Mouse (Mus musculus) midbrain, embryonic 13.5 days (tissue): ENCODE results near the gene Pwp2. TPM values are rescaled to one million over a fixed set of nuclear protein-coding genes. Genes with fewer than 3 reads are reported as not detected.
A peak's percentile ranks its signal among the peaks of the same experiment; 100 is the strongest.
"Not testable (repeated sequence)": the region's sequence is repeated elsewhere in the genome, so short reads cannot be mapped to it uniquely, and the experiment has no call there.

Experiments used
- ATAC-seq: fragments of 200-750 bp; cut with Nextera tagmentation; 2 replicates; pipeline ENCODE4 v1.8.0; 2017; ENCODE audit warnings: mild to moderate bottlenecking, moderate TSS enrichment, moderate library complexity
- H3K27ac ChIP-seq: fragments of 300-500 bp; sonication (generic); 2 replicates; pipeline ENCODE4 v1.5.1; 2015; ENCODE audit warnings: inconsistent platforms, mild to moderate bottlenecking, moderate library complexity
- H3K27me3 ChIP-seq: fragments of 300-500 bp; sonication (generic); 2 replicates; pipeline ENCODE4 v1.6.1; 2015; ENCODE audit warnings: mild to moderate bottlenecking, inconsistent platforms
- H3K36me3 ChIP-seq: fragments of 300-500 bp; sonication (generic); 2 replicates; pipeline ENCODE4 v1.6.1; 2015; ENCODE audit warnings: mild to moderate bottlenecking, inconsistent platforms
- H3K4me1 ChIP-seq: fragments of 300-500 bp; sonication (generic); replicated peaks from 2 replicates; pipeline ENCODE4 v1.6.1; 2015; ENCODE audit warnings: inconsistent platforms
- H3K4me2 ChIP-seq: fragments of 300-500 bp; sonication (generic); replicated peaks from 2 replicates; pipeline ENCODE4 v1.6.1; 2015; ENCODE audit warnings: moderate library complexity, mild to moderate bottlenecking, inconsistent platforms
- H3K4me3 ChIP-seq: fragments of 300-500 bp; sonication (generic); replicated peaks from 2 replicates; pipeline ENCODE4 v1.5.1; 2015; ENCODE audit warnings: mild to moderate bottlenecking, inconsistent platforms
- H3K9ac ChIP-seq: fragments of 300-500 bp; sonication (generic); replicated peaks from 2 replicates; pipeline ENCODE4 v1.6.1; 2015; ENCODE audit warnings: mild to moderate bottlenecking, inconsistent platforms
- H3K9me3 ChIP-seq: fragments of 300-500 bp; sonication (generic); 2 replicates; pipeline ENCODE4 v1.6.1; 2016; ENCODE audit warnings: mild to moderate bottlenecking, inconsistent platforms
- WGBS: fragments of 180-500 bp; shearing (Covaris S2); methylation state at CpG from one replicate; pipeline ENCODE4 v1.1.7; 2015; 5-methylcytosine and 5-hydroxymethylcytosine counted together
- polyA plus RNA-seq: library from polyadenylated mRNA; unstranded; fragments of >200 nt; fragmentation: Nextera tagmentation; extraction: Ambion mirVana; gene quantifications from 2 replicates; pipeline ENCODE4 v1.2.1, GENCODE M21; 2015

The Pwp2 gene
- polyA plus RNA-seq, 1 experiment from 2014 or later: 18.1 TPM

DNA sequence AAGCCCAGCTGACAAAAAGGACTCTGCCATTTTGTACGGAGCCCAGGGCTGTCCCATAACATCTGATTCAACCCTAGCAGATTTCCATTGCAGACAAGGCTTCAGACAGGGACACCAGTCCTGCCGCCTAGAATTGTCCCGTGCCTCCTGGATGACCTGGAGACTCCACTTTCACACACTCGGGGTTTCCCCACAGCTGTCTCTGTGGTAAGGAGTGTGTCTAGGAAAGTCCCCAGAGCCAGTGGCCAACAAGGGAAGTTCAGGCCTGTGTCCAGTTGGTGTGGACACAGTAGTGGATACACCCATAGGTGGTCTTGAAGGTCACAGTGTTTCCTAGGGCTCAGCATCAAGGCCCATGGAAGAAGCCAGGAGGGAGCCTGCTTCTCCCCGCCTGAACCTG is 49.0 kb downstream of the Pwp2 start:
- Histone ChIP-seq H3K27me3 (no peaks in the 10 kb centered on the region), H3K27ac (no peak overlapping the region), H3K36me3 (no peaks in the 10 kb centered on the region), H3K4me1 (peaks cover 12% of the 10 kb centered on the region), H3K9me3 (no peaks in the 10 kb centered on the region), H3K4me2 (no peak overlapping the region), H3K4me3 (no peak overlapping the region), H3K9ac (no peak overlapping the region)
- 86% methylated on average over 5 of the region's 5 CpGs for WGBS
- ATAC-seq: no peak

DNA sequence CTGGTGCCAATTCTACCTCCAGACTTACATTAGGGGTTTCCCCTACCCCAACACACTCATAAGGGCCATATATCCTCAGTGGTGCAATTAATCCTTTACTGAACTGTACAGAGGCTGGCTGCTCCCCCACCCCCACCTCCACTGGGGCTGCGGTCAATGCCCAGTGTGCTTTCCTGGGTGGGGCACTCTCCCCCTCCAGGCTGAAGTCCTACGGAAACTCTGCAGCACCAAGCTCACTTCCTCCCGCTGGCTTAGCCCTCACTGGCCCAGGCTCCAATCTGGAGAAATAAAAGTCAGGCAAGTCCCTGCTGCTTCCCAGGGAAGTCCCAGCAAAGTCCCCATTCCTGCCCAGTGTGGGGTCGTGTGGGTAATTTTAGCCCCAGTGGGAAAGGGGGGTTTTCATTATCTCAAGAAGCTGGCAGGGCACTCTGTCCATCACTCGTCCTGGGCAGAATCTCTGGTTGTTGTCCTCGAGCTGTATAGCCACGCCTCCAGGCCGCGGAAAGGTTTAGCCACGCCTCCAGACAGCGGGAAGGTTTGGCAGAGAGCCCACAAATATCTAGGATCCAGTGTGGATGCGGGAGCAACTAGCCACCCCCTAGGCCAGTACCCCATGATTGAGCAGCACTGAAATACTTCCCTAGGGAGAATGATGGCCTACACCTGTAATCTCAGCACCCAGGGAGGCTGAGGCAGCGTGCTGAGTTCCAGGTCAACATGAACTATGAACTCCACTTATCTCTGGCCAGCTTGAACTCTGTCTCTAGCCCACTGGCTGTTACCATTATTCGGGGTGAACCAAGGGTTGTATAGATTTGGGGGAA is 49.8 kb downstream of the Pwp2 start:
- peak; percentile 63 for ATAC-seq

DNA sequence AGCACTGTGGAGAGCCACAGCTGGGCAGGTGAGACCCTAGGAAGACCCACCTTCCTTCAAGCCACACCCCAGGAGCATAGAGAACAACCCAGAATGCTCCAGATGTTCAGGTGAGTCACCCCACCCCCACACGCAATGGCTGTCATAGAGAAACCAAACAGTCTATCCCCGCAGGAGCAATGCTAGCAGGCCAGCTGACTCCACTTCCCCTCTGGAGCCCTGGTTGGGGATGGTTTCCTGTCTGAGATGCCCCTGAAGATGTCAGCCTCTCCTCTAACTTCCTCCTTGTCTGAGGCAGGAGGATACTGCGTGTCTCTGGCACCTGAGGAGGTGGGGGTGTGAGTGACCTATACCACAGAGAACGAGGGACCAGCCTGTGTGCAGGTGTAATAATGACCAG is 50.5 kb downstream of the Pwp2 start:
- no peaks in the 10 kb centered on the region for H3K36me3 ChIP-seq
- 77% methylated on average over 4 of the region's 4 CpGs for WGBS
- H3K9ac ChIP-seq: 0 out of 2 replicates have a peak overlapping the region, but pooled peaks have one; percentile 10
- no peaks in the 10 kb centered on the region for H3K9me3 ChIP-seq
- H3K27me3 ChIP-seq: no peaks in the 10 kb centered on the region
- ATAC-seq: no peak
- H3K27ac ChIP-seq: no peak overlapping the region
- no peak overlapping the region for H3K4me2 ChIP-seq
- no peak overlapping the region for H3K4me3 ChIP-seq
- H3K4me1 ChIP-seq: peaks cover 12% of the 10 kb centered on the region

More for the DNA sequence above, 49.8 kb downstream of the Pwp2 start:
- Histone ChIP-seq H3K9me3 (no peaks in the 10 kb centered on the region), H3K4me3 (no peak overlapping the region), H3K9ac (no peak overlapping the region), H3K4me1 (peaks cover 12% of the 10 kb centered on the region), H3K4me2 (peak overlapping the region; percentile 37), H3K27me3 (no peaks in the 10 kb centered on the region), H3K36me3 (no peaks in the 10 kb centered on the region), H3K27ac (no peak overlapping the region)
- WGBS: 15% methylated on average over 14 of the region's 14 CpGs

DNA sequence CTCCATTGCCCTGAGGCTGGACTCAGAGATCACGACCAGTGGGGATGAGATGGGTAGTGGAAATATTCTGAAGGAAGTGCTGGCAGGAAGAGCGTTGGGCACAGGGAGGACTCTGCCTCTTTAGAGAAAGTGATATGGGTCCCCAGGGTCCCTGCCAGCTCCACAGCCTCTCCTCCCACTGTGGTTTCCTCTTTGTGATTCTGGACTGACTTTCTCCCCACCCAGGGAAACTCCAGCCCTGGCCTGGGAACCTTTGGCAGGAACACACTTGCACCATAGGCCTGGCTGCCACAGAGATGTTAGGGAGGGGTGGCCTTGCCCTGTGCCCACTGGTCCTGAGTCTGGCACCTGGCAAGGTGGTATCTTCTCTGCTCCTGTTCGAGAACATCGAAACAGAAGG is 55.0 kb downstream of the Pwp2 start:
- Histone ChIP-seq H3K27me3 (no peaks in the 10 kb centered on the region), H3K9ac (no peak overlapping the region), H3K36me3 (no peaks in the 10 kb centered on the region), H3K9me3 (no peaks in the 10 kb centered on the region), H3K4me2 (no peak overlapping the region), H3K4me3 (no peak overlapping the region), H3K27ac (no peak overlapping the region), H3K4me1 (peaks cover 5% of the 10 kb centered on the region)
- no peak for ATAC-seq
- 83% methylated on average over 4 of the region's 4 CpGs for WGBS

DNA sequence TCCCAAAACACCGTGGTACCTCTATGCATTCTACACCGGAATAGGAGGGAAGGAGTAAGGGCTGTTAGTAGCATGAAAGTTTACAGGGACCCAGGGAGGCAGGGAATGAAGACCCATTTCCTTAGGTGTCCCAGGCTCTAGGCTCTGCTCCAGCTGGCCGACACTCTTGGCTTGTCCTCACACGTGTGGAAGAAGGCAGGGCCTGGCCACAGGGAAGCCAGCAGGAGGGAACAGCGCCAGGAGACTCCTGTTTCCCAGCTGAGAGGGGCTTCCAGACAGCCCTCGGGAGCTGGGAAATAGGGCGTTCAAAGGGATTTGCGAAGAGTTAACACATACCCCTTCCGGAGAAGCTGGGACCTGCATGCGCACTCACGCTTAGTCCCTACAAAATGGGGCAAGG is 55.5 kb downstream of the Pwp2 start:
- H3K4me1 ChIP-seq: no peaks in the 10 kb centered on the region
- H3K36me3 ChIP-seq: no peaks in the 10 kb centered on the region
- no peak overlapping the region for H3K9ac ChIP-seq
- no peaks in the 10 kb centered on the region for H3K27me3 ChIP-seq
- 55% methylated on average over 11 of the region's 11 CpGs for WGBS
- H3K4me2 ChIP-seq: no peak overlapping the region
- no peak overlapping the region for H3K4me3 ChIP-seq
- no peaks in the 10 kb centered on the region for H3K9me3 ChIP-seq
- ATAC-seq: no peak
- no peak overlapping the region for H3K27ac ChIP-seq

DNA sequence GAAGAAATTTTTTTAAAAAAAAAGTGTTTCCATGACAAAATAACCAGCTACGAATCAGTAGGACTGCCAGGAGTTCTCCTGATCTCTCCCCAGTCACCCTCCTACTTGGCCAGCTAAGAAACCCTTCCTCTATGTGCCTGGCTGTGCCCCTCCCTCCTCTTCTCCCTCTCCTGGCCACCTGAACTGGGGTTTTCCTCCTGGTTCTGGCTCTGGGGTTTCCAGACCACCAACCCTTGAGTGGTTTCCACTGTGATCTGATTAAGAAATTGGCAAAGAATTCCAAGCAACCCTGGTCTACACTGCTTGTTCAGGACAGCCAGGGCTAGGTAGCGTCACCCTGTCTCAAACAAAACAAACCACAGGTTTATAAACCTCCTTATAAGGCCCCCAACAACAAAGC is 56.3 kb downstream of the Pwp2 start:
- ATAC-seq: no peak
- H3K9ac ChIP-seq: no peak overlapping the region
- no peak overlapping the region for H3K27ac ChIP-seq
- H3K36me3 ChIP-seq: no peaks in the 10 kb centered on the region
- H3K4me1 ChIP-seq: no peaks in the 10 kb centered on the region
- no peaks in the 10 kb centered on the region for H3K9me3 ChIP-seq
- no peak overlapping the region for H3K4me3 ChIP-seq
- H3K4me2 ChIP-seq: no peak overlapping the region
- no peaks in the 10 kb centered on the region for H3K27me3 ChIP-seq
- WGBS: 86% methylated on average over 2 of the region's 2 CpGs

DNA sequence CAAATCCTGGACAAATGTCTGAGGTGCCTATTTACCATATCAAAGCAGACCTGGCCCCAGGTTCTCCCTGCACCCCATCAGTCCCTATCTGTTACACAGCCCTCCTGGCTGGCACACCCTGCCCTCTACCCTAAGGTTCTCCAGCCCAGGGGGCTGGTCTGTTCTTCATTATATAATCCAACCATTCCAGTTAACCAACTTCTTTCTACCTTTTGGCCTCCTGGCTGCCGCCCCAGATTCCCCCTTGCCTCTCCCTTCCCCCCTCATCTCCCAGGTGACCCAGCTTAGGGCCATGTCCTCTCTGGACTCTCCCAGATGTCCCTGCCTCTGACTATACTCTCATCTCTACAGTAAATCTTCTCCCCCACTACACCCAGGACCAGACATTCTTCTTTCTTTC is 57.0 kb downstream of the Pwp2 start:
- no peak for ATAC-seq
- Histone ChIP-seq H3K9me3 (no peaks in the 10 kb centered on the region), H3K27me3 (no peaks in the 10 kb centered on the region), H3K36me3 (no peaks in the 10 kb centered on the region), H3K4me2 (no peak overlapping the region), H3K4me3 (no peak overlapping the region), H3K9ac (no peak overlapping the region), H3K27ac (no peak overlapping the region), H3K4me1 (no peaks in the 10 kb centered on the region)
- 60% methylated on average over 1 of the region's 1 CpGs for WGBS

DNA sequence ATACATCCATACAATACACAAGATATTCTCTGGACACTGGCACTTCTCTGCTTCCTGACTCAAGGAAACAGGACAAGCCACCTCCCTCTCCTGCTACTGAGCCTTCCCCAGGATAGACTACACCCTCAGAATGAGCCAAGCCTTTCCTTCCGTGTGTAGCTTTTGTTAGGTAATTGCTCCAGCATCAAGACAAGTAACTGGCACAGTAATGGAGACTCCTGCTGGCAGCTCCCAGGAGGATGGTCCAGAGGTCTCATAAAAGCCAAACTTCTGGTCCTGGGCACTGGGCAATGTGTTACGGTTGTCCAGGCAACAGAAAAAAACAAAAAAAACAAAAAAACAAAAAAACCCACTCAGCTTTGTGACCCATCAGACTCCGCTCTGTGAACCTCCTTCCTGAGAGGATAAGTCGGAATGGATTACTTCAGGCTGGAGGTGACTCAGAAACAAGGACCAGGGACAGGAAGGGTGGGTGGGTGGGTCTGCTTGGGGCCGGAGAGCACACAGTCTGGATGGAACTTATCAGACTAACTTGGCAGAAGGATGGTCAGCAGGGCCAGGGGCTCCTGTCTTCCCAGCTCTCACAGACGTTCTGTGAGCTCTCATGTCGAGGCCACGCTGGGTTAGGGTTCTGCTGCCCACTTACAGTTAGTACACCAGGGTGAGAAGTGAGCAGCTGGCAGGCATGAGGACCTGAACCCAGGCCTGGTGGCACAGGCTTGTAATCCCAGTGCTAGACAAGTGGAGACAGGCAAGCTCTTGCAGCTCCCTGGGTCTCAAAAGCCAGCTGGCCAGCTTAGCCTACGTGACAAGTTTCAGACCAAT is 57.7 kb downstream of the Pwp2 start:
- 73% methylated on average over 9 of the region's 9 CpGs for WGBS
- Histone ChIP-seq H3K4me1 (no peaks in the 10 kb centered on the region), H3K9ac (no peak overlapping the region), H3K4me3 (no peak overlapping the region), H3K36me3 (no peaks in the 10 kb centered on the region), H3K27ac (no peak overlapping the region), H3K9me3 (no peaks in the 10 kb centered on the region), H3K27me3 (no peaks in the 10 kb centered on the region), H3K4me2 (no peak overlapping the region)
- ATAC-seq: no peak

DNA sequence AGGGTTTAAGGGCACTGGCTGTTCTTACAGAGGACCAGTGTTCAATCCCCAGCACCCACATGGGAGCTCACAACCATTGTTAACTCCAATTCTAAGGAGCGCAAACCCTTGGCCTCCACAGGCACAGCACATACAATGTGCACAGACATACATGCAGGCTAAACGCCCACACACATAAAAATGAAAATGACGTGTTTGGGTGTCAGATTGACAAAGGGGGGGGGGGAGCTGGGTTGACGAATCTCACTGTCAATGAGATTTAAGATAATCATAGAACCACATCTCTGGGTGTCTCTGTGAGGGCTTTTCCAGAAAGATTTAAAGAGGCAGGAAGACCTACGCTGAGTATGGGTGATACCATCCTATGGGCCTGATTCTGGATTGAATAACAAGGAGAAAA is 58.6 kb downstream of the Pwp2 start:
- no peak for ATAC-seq
- Histone ChIP-seq H3K4me3 (no peak overlapping the region), H3K4me2 (no peak overlapping the region), H3K9me3 (no peaks in the 10 kb centered on the region), H3K27me3 (no peaks in the 10 kb centered on the region), H3K4me1 (no peaks in the 10 kb centered on the region), H3K36me3 (no peaks in the 10 kb centered on the region), H3K9ac (no peak overlapping the region), H3K27ac (no peak overlapping the region)
- WGBS: 91% methylated on average over 5 of the region's 5 CpGs

DNA sequence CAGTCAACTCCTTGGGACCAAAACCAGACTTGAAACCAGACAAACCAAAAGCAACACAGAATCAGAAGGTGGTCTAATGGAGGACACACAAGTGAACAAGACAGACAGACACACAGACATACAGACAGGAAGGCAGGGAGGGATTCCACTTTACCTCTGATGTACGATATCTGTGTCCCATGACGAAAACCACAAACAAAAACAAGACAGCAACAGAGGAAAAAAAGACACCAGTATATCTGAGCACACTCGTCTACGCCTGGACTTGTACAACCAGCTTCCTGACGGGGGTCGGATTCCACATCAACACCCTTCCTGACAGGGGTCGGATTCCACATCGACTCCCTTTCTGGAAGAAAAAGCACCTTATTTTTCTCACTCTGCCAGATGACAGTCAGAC is 59.9 kb downstream of the Pwp2 start:
- not testable (repeated sequence) for H3K9ac ChIP-seq, ATAC-seq, H3K27me3 ChIP-seq, H3K4me2 ChIP-seq, H3K27ac ChIP-seq, H3K9me3 ChIP-seq, H3K4me1 ChIP-seq, H3K36me3 ChIP-seq, H3K4me3 ChIP-seq
- 90% methylated on average over 8 of the region's 8 CpGs for WGBS

DNA sequence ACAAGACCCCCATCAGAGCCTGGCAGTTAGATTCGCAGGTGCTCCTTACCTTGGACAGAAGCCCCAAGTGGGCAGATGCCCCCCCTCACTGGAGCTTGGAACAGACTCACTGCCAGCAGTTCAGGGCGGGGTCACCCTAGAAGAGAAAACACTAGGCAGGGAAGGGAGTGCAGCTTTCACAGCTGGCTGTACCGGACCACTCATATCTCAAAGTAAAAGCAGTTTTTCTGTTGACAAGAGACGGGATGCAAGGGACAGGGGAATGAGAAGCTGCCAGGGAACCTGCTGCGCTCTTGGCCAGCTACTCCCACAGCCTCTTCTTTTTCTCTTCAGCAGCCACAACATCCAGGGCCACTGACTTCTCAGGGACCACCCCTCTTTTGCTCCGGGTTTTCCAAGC is 60.8 kb downstream of the Pwp2 start:
- not testable (repeated sequence) for H3K4me1 ChIP-seq, H3K9me3 ChIP-seq, H3K9ac ChIP-seq, H3K27me3 ChIP-seq, H3K4me3 ChIP-seq, ATAC-seq, H3K36me3 ChIP-seq, H3K4me2 ChIP-seq, H3K27ac ChIP-seq
- WGBS: 77% methylated on average over 6 of the region's 6 CpGs
